Mouse (Mus musculus) cerebellum, adult 11 months (tissue): ENCODE data around the gene Defb42.
A peak's percentile ranks its signal among the peaks of the same experiment; 100 is the strongest.

ENCODE experiments used
- DNase-seq: peaks from one replicate; pipeline ENCODE4 v3.0.0; 2022

Defb42 gene

DNA sequence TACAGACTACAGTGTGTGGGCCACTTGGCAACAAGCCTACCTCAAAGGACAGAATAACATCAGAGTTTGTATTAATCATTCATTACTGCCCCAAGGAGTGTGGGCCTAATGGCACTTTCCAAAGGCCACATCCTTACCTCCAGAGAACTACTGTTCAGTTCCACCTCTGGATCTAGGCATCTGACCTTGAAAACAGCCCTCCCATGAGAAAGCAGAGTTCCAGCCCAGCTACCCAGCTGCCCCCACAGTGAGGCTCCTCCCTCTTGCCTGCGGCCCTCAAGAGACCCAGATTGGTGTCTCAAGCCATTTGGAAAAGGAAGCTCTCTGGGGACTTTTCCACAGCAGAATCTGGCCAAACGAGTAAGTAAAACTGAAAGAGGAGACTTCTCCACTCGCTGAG lies at the start of gene Defb42:
Gene Defb42, plus strand, starts transcription at position 301 of the 400 bp plus-strand sequence.
- no peak for DNase-seq

GRCm38 (mm10) chr14:62997777-62998176 lies 49.0 kb upstream of the Defb42 start, which contains the start of gene Defb47:
Gene Defb47, plus strand, starts transcription at chr14:62998077.
- no peak for DNase-seq

DNA sequence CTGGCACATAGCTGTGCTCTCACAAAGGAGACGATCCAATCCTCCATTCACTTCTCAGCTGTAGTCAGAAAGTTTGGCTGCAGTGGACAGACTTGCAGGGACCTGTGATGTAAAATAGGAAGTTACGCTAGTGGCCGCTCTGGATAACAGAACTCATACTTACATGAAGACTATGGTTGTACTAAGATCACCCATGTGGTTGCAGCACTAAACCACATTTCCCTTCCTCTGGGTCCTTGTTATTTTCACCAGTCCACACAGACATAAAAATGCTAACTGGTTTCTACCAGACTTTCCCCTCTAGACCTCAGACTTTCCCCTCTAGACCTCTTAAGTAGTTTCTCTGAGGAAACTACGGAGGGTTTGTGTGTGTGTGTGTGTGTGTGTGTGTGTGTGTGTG lies 47.8 kb upstream of the Defb42 start:
- DNase-seq: no peak

DNA sequence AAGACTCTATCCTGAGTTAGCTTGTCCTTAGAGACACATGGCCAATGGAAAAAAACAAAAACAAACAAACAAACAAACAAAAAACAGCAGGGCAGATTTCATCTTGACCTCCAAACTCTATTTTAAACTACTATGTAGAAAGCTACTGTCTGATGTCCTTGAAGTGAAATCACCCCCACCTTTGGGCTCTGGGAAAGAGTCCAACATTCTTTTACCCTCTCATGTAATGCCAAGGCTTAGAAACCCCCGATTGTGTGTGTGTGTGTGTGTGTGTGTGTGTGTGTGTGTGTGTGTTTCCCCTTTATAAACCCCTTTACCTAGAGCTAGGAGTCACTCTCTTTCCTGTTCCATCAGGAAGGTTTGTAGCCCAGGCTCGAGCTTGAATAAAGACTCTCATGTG lies 44.2 kb upstream of the Defb42 start:
- no peak for DNase-seq

DNA sequence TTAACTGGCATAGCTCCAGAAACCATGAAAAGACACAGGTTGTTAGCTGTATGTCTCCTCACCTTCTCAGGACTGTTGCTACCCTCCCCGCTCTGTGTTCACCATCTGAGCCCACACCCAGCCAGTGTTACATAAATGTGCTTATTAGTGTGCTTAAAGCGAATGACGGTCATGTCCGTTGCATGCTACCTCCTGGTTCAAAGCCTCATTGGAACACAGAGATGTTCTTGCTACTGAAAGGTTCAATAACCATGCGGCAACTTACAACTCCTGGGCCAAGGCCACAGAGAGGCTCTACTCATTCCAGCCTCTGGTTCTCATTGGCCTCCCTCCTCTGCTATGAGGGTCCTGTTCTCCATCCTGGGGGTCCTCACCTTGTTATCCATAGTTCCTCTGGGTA lies 35.3 kb upstream of the Defb42 start, which contains the start of gene Defb43:
Gene Defb43, plus strand, starts transcription at position 301 of the 400 bp plus-strand sequence.
- DNase-seq: no peak

DNA sequence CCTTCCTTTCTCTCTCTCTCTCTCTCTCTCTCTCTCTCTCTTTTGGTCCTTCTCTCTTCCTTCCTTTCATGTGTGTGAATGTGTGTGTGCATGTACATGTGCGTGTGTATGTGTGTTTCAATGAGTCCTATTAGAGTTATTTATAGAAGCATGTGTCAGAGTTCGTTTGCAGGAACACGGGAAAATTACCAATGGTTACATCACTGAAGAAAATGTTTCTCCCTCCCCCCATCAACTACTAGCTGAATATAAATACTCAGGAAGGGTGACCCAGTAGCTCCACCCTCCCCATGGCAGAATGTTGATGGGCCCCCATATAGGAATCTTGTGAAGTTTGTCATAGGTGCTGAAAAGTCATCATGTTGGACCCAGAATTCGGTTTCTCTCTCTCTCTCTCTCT lies 33.7 kb upstream of the Defb42 start:
- DNase-seq: no peak

DNA sequence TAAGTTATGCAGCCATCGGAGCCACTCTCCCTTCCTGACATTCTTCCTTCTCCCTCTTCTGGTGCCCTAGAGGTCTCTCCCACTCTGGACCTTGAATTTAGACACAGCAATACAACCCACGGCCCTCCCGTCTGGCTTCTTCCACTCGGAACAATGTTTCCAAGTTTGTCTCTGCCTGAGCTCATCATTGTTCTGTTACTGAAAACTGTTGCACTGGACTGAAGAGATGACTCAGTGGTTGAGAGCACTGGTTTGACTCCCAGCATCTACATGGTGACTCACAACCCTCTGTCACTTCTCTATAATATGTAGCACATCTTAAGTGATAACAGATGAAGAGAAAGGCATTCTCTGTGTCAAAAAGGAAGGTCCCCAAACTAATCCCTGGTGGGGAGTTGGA lies 32.1 kb upstream of the Defb42 start:
- no peak for DNase-seq

DNA sequence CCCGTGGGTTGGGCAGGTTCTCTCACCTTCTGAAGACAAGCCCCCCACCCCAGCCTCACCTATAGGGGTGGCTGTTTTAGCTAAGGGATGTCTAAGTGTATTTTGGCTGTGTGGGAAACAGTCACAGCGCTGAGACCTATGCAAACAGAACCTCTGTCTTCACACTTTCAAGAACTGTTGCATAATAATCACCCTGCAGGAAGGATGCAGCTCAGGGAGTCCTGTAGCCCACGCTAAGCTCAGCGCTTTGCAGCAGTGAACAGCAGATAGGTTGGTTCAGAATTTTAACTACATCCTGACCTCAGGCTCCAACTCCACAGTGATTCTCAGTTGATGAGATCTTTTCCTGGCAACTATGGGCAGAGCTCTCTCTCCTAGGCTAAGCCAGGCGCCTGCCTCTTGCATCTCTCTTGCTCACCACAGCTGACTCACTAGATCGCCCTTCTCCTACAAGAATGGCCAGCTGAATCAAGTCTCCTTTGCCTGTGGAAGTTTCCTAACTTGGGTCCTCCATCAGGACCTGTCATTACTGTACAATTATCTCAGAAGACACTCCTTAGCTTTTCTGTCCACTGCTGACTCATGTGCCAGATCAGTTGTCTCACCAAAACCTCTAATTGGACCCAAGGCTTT lies 26.2 kb upstream of the Defb42 start:
- DNase-seq: no peak

- DNase-seq: no peak
These were observed 3.1 kb downstream of the Defb42 start, which contains the start of gene Defb30 for GRCm38 (mm10) chr14:63049910-63050370. Gene Defb30, minus strand, starts transcription at chr14:63049960.

DNA sequence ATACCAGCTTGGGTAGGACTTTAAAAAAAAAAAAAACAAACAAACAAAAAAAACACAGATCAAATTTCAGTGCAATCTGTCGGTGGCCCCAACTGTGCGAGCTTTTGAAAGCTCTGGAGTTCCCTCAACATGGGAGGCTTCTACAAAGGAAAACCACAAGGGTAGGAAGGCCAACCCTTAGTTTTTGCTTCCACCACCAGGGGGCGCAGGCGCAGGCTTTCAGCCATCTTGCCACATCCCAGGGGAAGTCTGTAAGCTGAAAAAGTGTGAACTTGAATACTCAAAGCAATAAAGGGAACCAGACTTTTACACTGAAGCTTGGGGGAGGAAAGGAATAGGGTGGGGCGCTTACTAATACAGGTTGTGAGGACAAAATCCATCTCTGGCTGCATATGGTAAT lies 4.0 kb downstream of the Defb42 start:
- DNase-seq: peak; percentile 23

GRCm38 (mm10) chr14:63054729-63055128 lies 7.9 kb downstream of the Defb42 start:
- peak; percentile 89 for DNase-seq

DNA sequence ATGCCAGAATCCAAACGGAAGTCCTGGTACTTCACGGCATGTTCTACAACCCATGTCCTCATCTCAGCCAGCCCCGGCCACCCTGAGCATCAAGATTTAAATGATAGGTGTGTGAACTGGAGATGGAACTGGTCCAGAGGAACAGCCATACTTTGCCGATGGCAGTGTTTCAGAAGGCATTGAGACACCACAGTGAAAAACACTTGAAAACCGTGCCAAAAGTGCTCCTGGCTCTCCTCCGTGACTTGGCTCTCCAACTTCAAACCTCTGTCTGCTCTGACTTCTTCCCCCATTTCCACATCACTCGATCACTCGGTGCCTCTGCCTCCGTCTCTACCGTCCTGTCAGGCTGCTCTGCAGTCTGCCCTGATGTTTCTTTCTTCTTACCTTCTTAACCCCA lies 13.6 kb downstream of the Defb42 start:
- no peak for DNase-seq

- DNase-seq: no peak
These were observed 15.4 kb downstream of the Defb42 start for GRCm38 (mm10) chr14:63062184-63062583.

GRCm38 (mm10) chr14:63065391-63065790 lies 18.6 kb downstream of the Defb42 start:
- no peak for DNase-seq

GRCm38 (mm10) chr14:63066630-63067310 lies 20.0 kb downstream of the Defb42 start:
- DNase-seq: peak; percentile 41

DNA sequence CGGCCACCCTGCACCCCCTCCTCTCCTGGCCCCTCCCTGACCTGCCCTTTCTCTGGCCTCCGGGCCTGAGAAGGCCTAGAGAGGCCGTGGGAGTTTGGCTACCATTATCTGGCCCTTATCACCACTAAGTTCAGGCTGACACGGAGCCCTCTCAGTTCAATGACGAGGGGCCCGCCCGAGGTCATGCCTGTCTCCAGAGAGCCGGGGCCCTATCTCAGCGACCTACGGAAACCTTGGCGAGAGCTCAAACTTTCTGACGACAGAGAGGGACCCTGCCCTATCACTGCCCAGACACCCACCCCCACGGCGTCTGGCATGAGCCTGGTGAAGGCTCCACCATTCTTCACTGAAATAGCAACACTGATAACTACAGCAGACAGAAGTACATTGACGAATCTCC lies 20.9 kb downstream of the Defb42 start:
- DNase-seq: no peak
